Mouse (Mus musculus) heart, adult 2 months (tissue): Measurements from ENCODE around the gene 4933428G20Rik.

Experiments used
- CTCF ChIP-seq: fragments of 200-600 bp; IDR thresholded peaks from 2 replicates; pipeline ENCODE4 v1.8.1; 2022; ENCODE audit warnings: antibody characterized with exemption, mild to moderate bottlenecking, moderate library complexity
- POLR2A ChIP-seq: fragments of 200-500 bp; IDR thresholded peaks from 2 replicates; pipeline ENCODE4 v1.6.1; 2011; ENCODE audit warnings: mild to moderate bottlenecking, low read depth, low read length, control low read depth; ENCODE audit not compliant: insufficient read depth

- TF ChIP-seq CTCF (no peak), POLR2A (no peak)
Observed at GRCm38 (mm10) chr11:97520541-97520940, 20.4 kb upstream of the 4933428G20Rik start.
